In genomic region chr1:192806168-192807157, GRCm38 (mm10) we compare ENCODE assay signal across 10 mouse cellular contexts. TPM values are rescaled to one million over a fixed set of nuclear protein-coding genes. Genes with fewer than 3 reads are reported as not detected.
DNase-seq lines count a peak whose midpoint lies in the region; ATAC-seq lines count a peak whose summit lies in the region.
"Had no signal": no experiment of that assay in that cellular context is flagged by ENCODE, and none has a peak within 500 bp of the region (broad histone marks: within the 10 kb centered on the region; RNA-seq: fewer than 3 reads in every experiment).

No protein-coding gene starts in this region.

- H3K9ac ChIP-seq in forebrain, embryonic 14.5 days (ENCODE audit: low read length): no peak overlapping the region
- H3K9ac ChIP-seq in midbrain, embryonic 13.5 days (replicated peaks): no peak overlapping the region
- H3K9ac ChIP-seq in midbrain, embryonic 14.5 days (replicated peaks; ENCODE audit: low read length): no peak overlapping the region
- H3K9ac ChIP-seq in heart, embryonic 14.5 days (ENCODE audit: low read length): no peak overlapping the region
- no peak overlapping the region for H3K9ac ChIP-seq in stomach, embryonic 14.5 days (replicated peaks; ENCODE audit: low read depth, low read length)
- H3K9ac ChIP-seq: forebrain, embryonic 15.5 days; neural tube, embryonic 13.5 days had no signal

- DNase-seq in forebrain, embryonic 10.5 days (ENCODE audit: extremely low spot score, low spot score): no peak
- no peak for DNase-seq in forebrain, embryonic 14.5 days (ENCODE audit: low spot score)
- DNase-seq in midbrain, embryonic 14.5 days: no peak
- DNase-seq in adrenal gland, adult (ENCODE audit: inconsistent age in 2 of 2, low spot score in 1 of 2): no peak
- DNase-seq in thymus, postnatal 10 days (ENCODE audit: low spot score in 2 of 2): no peak

- WGBS in forebrain, embryonic 10.5 days: 49% methylated on average over 10 of the region's 10 CpGs
- 49% methylated on average over 10 of the region's 10 CpGs for WGBS in forebrain, embryonic 14.5 days
- WGBS in midbrain, embryonic 13.5 days: 53% methylated on average over 10 of the region's 10 CpGs
- 50% methylated on average over 10 of the region's 10 CpGs for WGBS in midbrain, embryonic 14.5 days
- WGBS in heart, embryonic 14.5 days: 58% methylated on average over 10 of the region's 10 CpGs
- 39% methylated on average over 9 of the region's 10 CpGs for WGBS in stomach, embryonic 14.5 days

- peaks cover 40% of the 10 kb centered on the region for H3K4me1 ChIP-seq in forebrain, embryonic 10.5 days
- H3K4me1 ChIP-seq in forebrain, embryonic 14.5 days (ENCODE audit: control insufficient read depth, insufficient read depth, low read length): no peaks in the 10 kb centered on the region
- 0 out of 2 replicates have a peak, but pooled peaks cover 7% of the 10 kb centered on the region for H3K4me1 ChIP-seq in midbrain, embryonic 13.5 days (replicated peaks)
- no peaks in the 10 kb centered on the region for H3K4me1 ChIP-seq in midbrain, embryonic 14.5 days (ENCODE audit: control insufficient read depth, insufficient read depth, low read length)
- peaks cover 5 to 6% of the 10 kb centered on the region in 2 experiments; a peak in 3 of 4 replicates for H3K4me1 ChIP-seq in heart, embryonic 14.5 days (ENCODE audit: control insufficient read depth in 2 of 2, insufficient read depth in 2 of 2, low read length in 2 of 2)
- peaks cover 8% of the 10 kb centered on the region for H3K4me1 ChIP-seq in stomach, embryonic 14.5 days (ENCODE audit: control insufficient read depth, insufficient read depth, low read length)
- H3K4me1 ChIP-seq: forebrain, embryonic 15.5 days; neural tube, embryonic 13.5 days had no signal

- H3K4me2 ChIP-seq in forebrain, embryonic 14.5 days (ENCODE audit: low read length): no peak overlapping the region
- H3K4me2 ChIP-seq in midbrain, embryonic 13.5 days (replicated peaks): no peak overlapping the region
- H3K4me2 ChIP-seq in midbrain, embryonic 14.5 days (ENCODE audit: low read length): no peak overlapping the region
- no peak overlapping the region for H3K4me2 ChIP-seq in heart, embryonic 14.5 days (ENCODE audit: low read length)
- no peak overlapping the region for H3K4me2 ChIP-seq in stomach, embryonic 14.5 days (replicated peaks; ENCODE audit: low read depth, low read length)
- H3K4me2 ChIP-seq: forebrain, embryonic 15.5 days; neural tube, embryonic 13.5 days had no signal

- no peak overlapping the region for H3K4me3 ChIP-seq in forebrain, embryonic 10.5 days
- H3K4me3 ChIP-seq in forebrain, embryonic 14.5 days (ENCODE audit: low read depth, low read length): no peak overlapping the region
- no peak overlapping the region for H3K4me3 ChIP-seq in midbrain, embryonic 13.5 days (replicated peaks)
- H3K4me3 ChIP-seq in midbrain, embryonic 14.5 days (replicated peaks; ENCODE audit: low read depth, low read length): no peak overlapping the region
- no peak overlapping the region for H3K4me3 ChIP-seq in heart, embryonic 14.5 days (ENCODE audit: control insufficient read depth in 1 of 2, insufficient read depth in 1 of 2, low read depth in 1 of 2, low read length in 2 of 2)
- H3K4me3 ChIP-seq in stomach, embryonic 14.5 days (ENCODE audit: low read depth, low read length): no peak overlapping the region
- H3K4me3 ChIP-seq: forebrain, embryonic 15.5 days; neural tube, embryonic 13.5 days had no signal

- no peaks in the 10 kb centered on the region for H3K27me3 ChIP-seq in forebrain, embryonic 10.5 days (ENCODE audit: poor library complexity, severe bottlenecking)
- no peaks in the 10 kb centered on the region for H3K27me3 ChIP-seq in forebrain, embryonic 14.5 days (replicated peaks; ENCODE audit: control insufficient read depth, insufficient read depth, low read length)
- no peaks in the 10 kb centered on the region for H3K27me3 ChIP-seq in midbrain, embryonic 13.5 days
- H3K27me3 ChIP-seq in midbrain, embryonic 14.5 days (ENCODE audit: control insufficient read depth, insufficient read depth, low read length): no peaks in the 10 kb centered on the region
- no peaks in the 10 kb centered on the region for H3K27me3 ChIP-seq in heart, embryonic 14.5 days (ENCODE audit: control insufficient read depth, insufficient read depth, low read length)
- no peaks in the 10 kb centered on the region for H3K27me3 ChIP-seq in stomach, embryonic 14.5 days (ENCODE audit: control insufficient read depth, insufficient read depth, low read length)
- H3K27me3 ChIP-seq: forebrain, embryonic 15.5 days; neural tube, embryonic 13.5 days had no signal

- H3K27ac ChIP-seq in forebrain, embryonic 10.5 days: peak overlapping the region; percentile 80
- H3K27ac ChIP-seq in forebrain, embryonic 14.5 days (ENCODE audit: low read depth, low read length): no peak overlapping the region
- H3K27ac ChIP-seq in midbrain, embryonic 13.5 days: no peak overlapping the region
- H3K27ac ChIP-seq in midbrain, embryonic 14.5 days (replicated peaks; ENCODE audit: low read depth, low read length): no peak overlapping the region
- H3K27ac ChIP-seq in heart, embryonic 14.5 days (replicated peaks in 1 of 2; ENCODE audit: control insufficient read depth in 1 of 2, insufficient read depth in 1 of 2, low read depth in 2 of 2, low read length in 2 of 2): peak overlapping the region; percentile 7 to 23
- peak overlapping the region; percentile 44; the same call in 1 of the 2 replicates for H3K27ac ChIP-seq in stomach, embryonic 14.5 days (ENCODE audit: low read length)
- H3K27ac ChIP-seq: forebrain, embryonic 15.5 days; neural tube, embryonic 13.5 days had no signal

- H3K9me3 ChIP-seq in forebrain, embryonic 10.5 days: no peaks in the 10 kb centered on the region
- no peaks in the 10 kb centered on the region for H3K9me3 ChIP-seq in forebrain, embryonic 14.5 days (replicated peaks; ENCODE audit: control insufficient read depth, low read length)
- no peaks in the 10 kb centered on the region for H3K9me3 ChIP-seq in midbrain, embryonic 13.5 days
- no peaks in the 10 kb centered on the region for H3K9me3 ChIP-seq in midbrain, embryonic 14.5 days (ENCODE audit: control insufficient read depth, low read length)
- no peaks in the 10 kb centered on the region for H3K9me3 ChIP-seq in heart, embryonic 14.5 days (ENCODE audit: control insufficient read depth, low read length)
- H3K9me3 ChIP-seq in stomach, embryonic 14.5 days (ENCODE audit: control insufficient read depth, low read depth, low read length): no peaks in the 10 kb centered on the region
- H3K9me3 ChIP-seq: forebrain, embryonic 15.5 days; neural tube, embryonic 13.5 days had no signal

- H3K36me3 ChIP-seq in forebrain, embryonic 10.5 days (replicated peaks): no peaks in the 10 kb centered on the region
- no peaks in the 10 kb centered on the region for H3K36me3 ChIP-seq in forebrain, embryonic 14.5 days (ENCODE audit: control insufficient read depth, insufficient read depth, low read length)
- H3K36me3 ChIP-seq in midbrain, embryonic 13.5 days: no peaks in the 10 kb centered on the region
- H3K36me3 ChIP-seq in midbrain, embryonic 14.5 days (ENCODE audit: control insufficient read depth, insufficient read depth, low read length): no peaks in the 10 kb centered on the region
- H3K36me3 ChIP-seq in heart, embryonic 14.5 days (ENCODE audit: control insufficient read depth, insufficient read depth, low read length): no peaks in the 10 kb centered on the region
- H3K36me3 ChIP-seq in stomach, embryonic 14.5 days (ENCODE audit: control insufficient read depth, insufficient read depth, low read length): no peaks in the 10 kb centered on the region
- H3K36me3 ChIP-seq: forebrain, embryonic 15.5 days; neural tube, embryonic 13.5 days had no signal

- ATAC-seq in forebrain, embryonic 14.5 days: no peak
- ATAC-seq in midbrain, embryonic 13.5 days: 0 out of 2 replicates have a peak, but pooled peaks have one; percentile 40
- ATAC-seq in midbrain, embryonic 14.5 days (ENCODE audit: low FRiP score, low TSS enrichment): no peak
- ATAC-seq in heart, embryonic 14.5 days (ENCODE audit: insufficient number of reproducible peaks, insufficient read depth, low FRiP score, low read depth): no peak
- peak; percentile 60; the same call in 1 of the 2 replicates for ATAC-seq in stomach, embryonic 14.5 days (ENCODE audit: insufficient number of reproducible peaks, insufficient read depth, low FRiP score, low read depth)
- ATAC-seq: forebrain, embryonic 15.5 days had no signal

RNA-seq across cellular contexts. Expression of gene Hhat, which starts 35.4 kb away (rescaled TPM):
- polyA plus RNA-seq in forebrain, embryonic 10.5 days (2016; fragmentation: Nextera tagmentation; extraction: Ambion mirVana): 7.2 and 7.6 TPM in 2 replicates
- 3.5 and 3.8 TPM in 2 replicates for polyA plus RNA-seq in forebrain, embryonic 14.5 days (2014; fragmentation: Nextera tagmentation; extraction: Ambion mirVana)
- 5.5 and 5.9 TPM in 2 replicates for polyA plus RNA-seq in midbrain, embryonic 13.5 days (2015; fragmentation: Nextera tagmentation; extraction: Ambion mirVana)
- 3.9 and 4.5 TPM in 2 replicates for polyA plus RNA-seq in midbrain, embryonic 14.5 days (2014; fragmentation: Nextera tagmentation; extraction: Ambion mirVana)
- polyA plus RNA-seq in heart, embryonic 14.5 days (2014; fragmentation: Nextera tagmentation; extraction: Ambion mirVana): 6.8 and 7.0 TPM in 2 replicates
- polyA plus RNA-seq in stomach, embryonic 14.5 days (2014; fragmentation: Nextera tagmentation; extraction: Ambion mirVana): 11.1 and 14.2 TPM in 2 replicates

RNA-seq across cellular contexts. Expression of gene Sertad4, which starts 49.1 kb away (rescaled TPM):
- polyA plus RNA-seq in forebrain, embryonic 10.5 days (2016; fragmentation: Nextera tagmentation; extraction: Ambion mirVana): 13.1 TPM in 2 replicates
- polyA plus RNA-seq in forebrain, embryonic 14.5 days (2014; fragmentation: Nextera tagmentation; extraction: Ambion mirVana): 20.8 and 26.2 TPM in 2 replicates
- polyA plus RNA-seq in midbrain, embryonic 13.5 days (2015; fragmentation: Nextera tagmentation; extraction: Ambion mirVana): 33.2 and 38.7 TPM in 2 replicates
- polyA plus RNA-seq in midbrain, embryonic 14.5 days (2014; fragmentation: Nextera tagmentation; extraction: Ambion mirVana): 30.0 and 39.5 TPM in 2 replicates
- 14.8 and 17.0 TPM in 2 replicates for polyA plus RNA-seq in heart, embryonic 14.5 days (2014; fragmentation: Nextera tagmentation; extraction: Ambion mirVana)
- 21.5 and 27.2 TPM in 2 replicates for polyA plus RNA-seq in stomach, embryonic 14.5 days (2014; fragmentation: Nextera tagmentation; extraction: Ambion mirVana)

Comparison
In these comparisons a context has a peak if more than half of its experiments do, and no peak if none do; other contexts are left out.
1. H3K27ac ChIP-seq: peak in forebrain, embryonic 10.5 days (single experiment), heart, embryonic 14.5 days (2 of 2) and stomach, embryonic 14.5 days (single experiment); none in forebrain, embryonic 14.5 days (single experiment), midbrain, embryonic 13.5 days (single experiment) and midbrain, embryonic 14.5 days (single experiment).
2. ATAC-seq: peak in midbrain, embryonic 13.5 days (single experiment) and stomach, embryonic 14.5 days (single experiment); none in forebrain, embryonic 14.5 days (single experiment), midbrain, embryonic 14.5 days (single experiment) and heart, embryonic 14.5 days (single experiment).